12 mouse cellular contexts compared by ENCODE assay signal in the genomic region with DNA sequence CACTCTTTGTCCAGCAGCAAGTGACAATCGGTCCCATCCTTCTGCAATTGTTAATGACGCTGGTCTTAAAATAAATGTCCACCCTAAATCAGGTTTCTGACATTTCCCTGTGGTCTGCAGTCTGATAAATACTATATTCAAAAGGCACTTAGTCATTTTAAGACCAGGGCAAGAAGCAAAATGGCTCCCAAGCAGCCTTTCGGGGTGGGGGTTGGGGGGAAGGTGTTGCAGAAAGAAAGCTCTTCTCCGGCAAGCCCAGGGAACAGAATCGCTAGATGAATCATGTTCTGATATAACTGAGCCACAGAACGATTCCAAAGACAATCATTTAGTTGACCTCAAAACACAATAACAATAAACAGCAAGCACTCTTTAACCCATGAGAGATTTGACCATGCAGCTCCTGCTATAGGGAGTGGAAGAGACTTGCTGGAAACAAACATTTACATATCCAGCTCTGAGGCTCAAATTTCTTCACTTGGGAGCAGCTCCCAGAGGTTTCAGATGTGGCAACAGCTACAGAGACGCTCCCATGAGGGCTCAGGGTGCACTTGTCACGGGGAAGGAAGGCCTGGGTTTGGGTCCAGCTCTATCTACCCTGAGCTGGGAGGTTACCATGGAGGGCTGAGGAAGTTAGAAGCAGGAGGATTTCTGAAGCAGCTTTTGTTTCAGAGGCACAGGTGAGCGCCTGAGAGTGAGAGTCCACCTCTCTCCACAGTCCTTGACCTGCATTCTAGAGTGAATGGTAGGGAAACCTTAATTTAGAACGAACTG. TPM values are rescaled to one million over a fixed set of nuclear protein-coding genes. Genes with fewer than 3 reads are reported as not detected.
DNase-seq lines count a peak whose midpoint lies in the region; ATAC-seq and TF ChIP-seq lines count a peak whose summit lies in the region.
"Had no signal": no experiment of that assay in that cellular context is flagged by ENCODE, and none has a peak within 500 bp of the region (broad histone marks: within the 10 kb centered on the region; RNA-seq: fewer than 3 reads in every experiment).

No protein-coding gene starts in this region.

- H3K36me3 ChIP-seq in lung, postnatal 0 days (ENCODE audit: insufficient read depth, low read length), result no peaks in the 10 kb centered on the region
- H3K36me3 ChIP-seq in midbrain, postnatal 0 days (ENCODE audit: insufficient read depth, low read length), result no peaks in the 10 kb centered on the region
- H3K36me3 ChIP-seq in liver, postnatal 0 days (replicated peaks; ENCODE audit: insufficient read depth, low read length), result no peaks in the 10 kb centered on the region

- 66% methylated on average over 10 of the region's 10 CpGs for WGBS in lung, postnatal 0 days
- WGBS in midbrain, postnatal 0 days, result 61% methylated on average over 10 of the region's 10 CpGs
- 65% methylated on average over 10 of the region's 10 CpGs for WGBS in liver, postnatal 0 days (ENCODE audit: insufficient replicate concordance)

- no peak overlapping the region for H3K9ac ChIP-seq in lung, postnatal 0 days (replicated peaks; ENCODE audit: low read depth)
- H3K9ac ChIP-seq in midbrain, postnatal 0 days (replicated peaks; ENCODE audit: low read length, poor library complexity, severe bottlenecking), result peak overlapping the region; percentile 46
- H3K9ac ChIP-seq in liver, postnatal 0 days (replicated peaks), result no peak overlapping the region

- H3K4me3 ChIP-seq in lung, postnatal 0 days (ENCODE audit: low read depth, low read length), result no peak overlapping the region
- H3K4me3 ChIP-seq in cortical plate, adult 2 months (ENCODE audit: insufficient read depth, low read length), result peak overlapping the region; percentile 63
- H3K4me3 ChIP-seq in midbrain, postnatal 0 days (ENCODE audit: low read depth, low read length), result peak overlapping the region; percentile 37
- H3K4me3 ChIP-seq in liver, postnatal 0 days (ENCODE audit: low read depth, low read length), result no peak overlapping the region

- no peak for TF ChIP-seq EP300 in lung, postnatal 0 days (IDR thresholded peaks at IDR 0.05)
- no peak for TF ChIP-seq EP300 in liver, postnatal 0 days (IDR thresholded peaks at IDR 0.05; ENCODE audit: low read depth)

- TF ChIP-seq POLR2A in cortical plate, adult 2 months (IDR thresholded peaks at IDR 0.05; ENCODE audit: extremely low read depth, insufficient read depth, low read length), result no peak

- H3K27me3 ChIP-seq in lung, postnatal 0 days (replicated peaks; ENCODE audit: insufficient read depth, low read length), result no peaks in the 10 kb centered on the region
- no peaks in the 10 kb centered on the region for H3K27me3 ChIP-seq in midbrain, postnatal 0 days (ENCODE audit: insufficient read depth, low read length)
- no peaks in the 10 kb centered on the region for H3K27me3 ChIP-seq in liver, postnatal 0 days (ENCODE audit: insufficient read depth, low read length)

- H3K9me3 ChIP-seq in lung, postnatal 0 days (ENCODE audit: low read length), result no peaks in the 10 kb centered on the region
- no peaks in the 10 kb centered on the region for H3K9me3 ChIP-seq in midbrain, postnatal 0 days (ENCODE audit: low read length)
- H3K9me3 ChIP-seq in liver, postnatal 0 days (ENCODE audit: low read length), result no peaks in the 10 kb centered on the region

- no peak for TF ChIP-seq CTCF in lung, postnatal 0 days (IDR thresholded peaks at IDR 0.05)
- no peak for TF ChIP-seq CTCF in cortical plate, adult 2 months (IDR thresholded peaks at IDR 0.05; ENCODE audit: extremely low read depth, insufficient read depth, low read length)
- no peak for TF ChIP-seq CTCF in midbrain, postnatal 0 days (IDR thresholded peaks at IDR 0.05)
- no peak for TF ChIP-seq CTCF in liver, postnatal 0 days (IDR thresholded peaks at IDR 0.05; ENCODE audit: low read depth)

- no peak overlapping the region for H3K4me2 ChIP-seq in lung, postnatal 0 days (replicated peaks; ENCODE audit: low read depth, low read length)
- peak overlapping the region; percentile 52 for H3K4me2 ChIP-seq in midbrain, postnatal 0 days (ENCODE audit: low read depth, low read length, poor library complexity, severe bottlenecking)
- H3K4me2 ChIP-seq in liver, postnatal 0 days (ENCODE audit: low read depth, low read length), result no peak overlapping the region
- H3K4me2 ChIP-seq: liver, embryonic 11.5 days had no signal

- peak overlapping the region; percentile 43; the same call in 1 of the 2 replicates for H3K27ac ChIP-seq in lung, postnatal 0 days (ENCODE audit: low read length)
- H3K27ac ChIP-seq in cortical plate, adult 2 months (ENCODE audit: insufficient read depth, low read length), result peak overlapping the region; percentile 95
- H3K27ac ChIP-seq in midbrain, postnatal 0 days (ENCODE audit: low read depth, low read length), result peak overlapping the region; percentile 91
- H3K27ac ChIP-seq in liver, postnatal 0 days (ENCODE audit: low read depth), result no peak overlapping the region

- no peak for DNase-seq in frontal cortex, postnatal 10 days (ENCODE audit: low spot score in 2 of 2)
- peak; percentile 45 for DNase-seq in lung, postnatal 0 days (ENCODE audit: low spot score)
- DNase-seq in lung, postnatal 10 days, result no peak
- DNase-seq in midbrain, postnatal 0 days (ENCODE audit: low spot score), result no peak
- no peak for DNase-seq in liver, postnatal 0 days
- no peak for DNase-seq in adrenal gland, postnatal 25 days
- DNase-seq: cerebellum, adult 11 months; gastrocnemius, postnatal 25 days had no signal

- peaks cover 18% of the 10 kb centered on the region for H3K4me1 ChIP-seq in lung, postnatal 0 days (ENCODE audit: insufficient read depth, low read depth, low read length)
- peaks cover 7% of the 10 kb centered on the region; the same call in 1 of the 2 replicates for H3K4me1 ChIP-seq in cortical plate, adult 2 months (ENCODE audit: control insufficient read depth, insufficient read depth, low read length)
- H3K4me1 ChIP-seq in midbrain, postnatal 0 days (ENCODE audit: insufficient read depth, low read length), result peaks cover 32% of the 10 kb centered on the region
- H3K4me1 ChIP-seq in liver, postnatal 0 days (ENCODE audit: insufficient read depth), result peaks cover 4% of the 10 kb centered on the region; the same call in 1 of the 2 replicates

- ATAC-seq in frontal cortex, adult (ENCODE audit: low TSS enrichment), result peak; percentile 13; the same call in 1 of the 2 replicates
- no peak for ATAC-seq in lung, postnatal 0 days
- ATAC-seq in midbrain, postnatal 0 days (ENCODE audit: low FRiP score), result no peak
- no peak for ATAC-seq in liver, postnatal 0 days
- ATAC-seq: activated CD4-positive, CD25-positive, alpha-beta regulatory T cell, adult 4 months had no signal

RNA-seq across cellular contexts. Expression of gene Zbtb38, which starts 22.9 kb away (rescaled TPM):
- polyA plus RNA-seq in lung, postnatal 0 days (2015; fragmentation: Nextera tagmentation; extraction: Ambion mirVana), result 31.8 and 32.5 TPM in 2 replicates
- polyA plus RNA-seq in cortical plate, adult 2 months (2012; rRNA removed), result 19.1 and 20.3 TPM in 2 replicates
- 50.7 and 77.7 TPM in 2 replicates for total RNA-seq in midbrain, postnatal 0 days (2014; rRNA removed)
- polyA plus RNA-seq in midbrain, postnatal 0 days (2015; fragmentation: Nextera tagmentation; extraction: Ambion mirVana), result 46.2 and 49.9 TPM in 2 replicates
- 6.0 and 7.5 TPM in 2 replicates for polyA plus RNA-seq in liver, postnatal 0 days (2015; fragmentation: Nextera tagmentation; extraction: Ambion mirVana)
- total RNA-seq in adrenal gland, postnatal 25 days (2021), result 56.5 and 65.6 TPM in 2 replicates

Comparison
In these comparisons a context has a peak if more than half of its experiments do, and no peak if none do; other contexts are left out.
1. H3K4me3 ChIP-seq: peak in cortical plate, adult 2 months (single experiment) and midbrain, postnatal 0 days (single experiment); none in lung, postnatal 0 days (single experiment) and liver, postnatal 0 days (single experiment).